8 mouse cellular contexts compared by ENCODE assay signal in genomic region chr9:114026261-114026934, GRCm38 (mm10). TPM values are rescaled to one million over a fixed set of nuclear protein-coding genes. Genes with fewer than 3 reads are reported as not detected.
DNase-seq lines count a peak whose midpoint lies in the region; ATAC-seq and TF ChIP-seq lines count a peak whose summit lies in the region.

No protein-coding gene starts in this region.

- DNase-seq in A20 (ENCODE audit: low read depth, low spot score) = peak; percentile 91
- peak; percentile 22 to 40 for DNase-seq in adrenal gland, postnatal 4 days (ENCODE audit: low spot score in 2 of 2)
- peak; percentile 6 for DNase-seq in heart, adult 8-10 months (ENCODE audit: low spot score)
- peak; percentile 49 for DNase-seq in kidney, adult 9 months
- peak; percentile 71 for DNase-seq in limb, embryonic 14.5 days (ENCODE audit: low spot score)
- peak; percentile 14 to 43 for DNase-seq in spleen, adult 2 months (ENCODE audit: low read depth in 1 of 2, low spot score in 2 of 2)

- H3K27me3 ChIP-seq in embryonic facial prominence, embryonic 13.5 days = no peaks in the 10 kb centered on the region
- 0 out of 2 replicates have a peak, but pooled peaks cover 5% of the 10 kb centered on the region for H3K27me3 ChIP-seq in limb, embryonic 14.5 days (ENCODE audit: control insufficient read depth, insufficient read depth, low read length)
- H3K27me3 ChIP-seq in midbrain, embryonic 16.5 days (ENCODE audit: control insufficient read depth, insufficient read depth, low read depth, low read length) = no peaks in the 10 kb centered on the region
- peaks cover 4% of the 10 kb centered on the region for H3K27me3 ChIP-seq in spleen, adult 2 months (ENCODE audit: control insufficient read depth, insufficient read depth, low read length)

- no peaks in the 10 kb centered on the region for H3K9me3 ChIP-seq in embryonic facial prominence, embryonic 13.5 days
- no peaks in the 10 kb centered on the region for H3K9me3 ChIP-seq in limb, embryonic 14.5 days (ENCODE audit: control insufficient read depth, low read length)
- H3K9me3 ChIP-seq in midbrain, embryonic 16.5 days (replicated peaks; ENCODE audit: control insufficient read depth, low read length, poor library complexity, severe bottlenecking) = no peaks in the 10 kb centered on the region

- peaks cover 10% of the 10 kb centered on the region for H3K4me1 ChIP-seq in embryonic facial prominence, embryonic 13.5 days
- peaks cover 11% of the 10 kb centered on the region for H3K4me1 ChIP-seq in limb, embryonic 14.5 days (ENCODE audit: control insufficient read depth, insufficient read depth, low read length)
- peaks cover 12% of the 10 kb centered on the region for H3K4me1 ChIP-seq in midbrain, embryonic 16.5 days (ENCODE audit: control insufficient read depth, insufficient read depth, low read length)
- H3K4me1 ChIP-seq in spleen, adult 2 months (ENCODE audit: control insufficient read depth, insufficient read depth, insufficient read length) = peaks cover 6% of the 10 kb centered on the region; the same call in 1 of the 2 replicates

- ATAC-seq in embryonic facial prominence, embryonic 13.5 days (ENCODE audit: insufficient number of reproducible peaks, insufficient read depth, low FRiP score, low TSS enrichment, low read depth) = peak; percentile 90
- ATAC-seq in limb, embryonic 14.5 days (ENCODE audit: low FRiP score, low read depth) = peak; percentile 89
- ATAC-seq in midbrain, embryonic 16.5 days = peak; percentile 97

- peak overlapping the region; percentile 76 for H3K9ac ChIP-seq in embryonic facial prominence, embryonic 13.5 days
- H3K9ac ChIP-seq in limb, embryonic 14.5 days (ENCODE audit: low read depth, low read length, severe bottlenecking) = peak overlapping the region; percentile 59
- H3K9ac ChIP-seq in midbrain, embryonic 16.5 days (ENCODE audit: low read depth, low read length) = peak overlapping the region; percentile 89

- no peak for TF ChIP-seq CTCF in spleen, adult 2 months (IDR thresholded peaks at IDR 0.05; ENCODE audit: extremely low read depth, insufficient read depth, insufficient read length, insufficient replicate concordance)

- no peaks in the 10 kb centered on the region for H3K36me3 ChIP-seq in embryonic facial prominence, embryonic 13.5 days
- no peaks in the 10 kb centered on the region for H3K36me3 ChIP-seq in limb, embryonic 14.5 days (ENCODE audit: control insufficient read depth, insufficient read depth, low read length)
- no peaks in the 10 kb centered on the region for H3K36me3 ChIP-seq in midbrain, embryonic 16.5 days (ENCODE audit: control insufficient read depth, insufficient read depth, low read length)
- H3K36me3 ChIP-seq in spleen, adult 2 months (ENCODE audit: control insufficient read depth, insufficient read depth, low read length) = no peaks in the 10 kb centered on the region

- H3K27ac ChIP-seq in embryonic facial prominence, embryonic 13.5 days = peak overlapping the region; percentile 39; the same call in 1 of the 2 replicates
- H3K27ac ChIP-seq in limb, embryonic 14.5 days (replicated peaks; ENCODE audit: low read depth, low read length) = no peak overlapping the region
- peak overlapping the region; percentile 81 for H3K27ac ChIP-seq in midbrain, embryonic 16.5 days (ENCODE audit: low read length)
- no peak overlapping the region for H3K27ac ChIP-seq in spleen, adult 2 months (ENCODE audit: insufficient read depth, low read length)

- H3K4me3 ChIP-seq in embryonic facial prominence, embryonic 13.5 days = peak overlapping the region; percentile 73
- H3K4me3 ChIP-seq in limb, embryonic 14.5 days (replicated peaks; ENCODE audit: low read length) = peak overlapping the region; percentile 61
- H3K4me3 ChIP-seq in midbrain, embryonic 16.5 days (ENCODE audit: low read depth, low read length) = peak overlapping the region; percentile 82
- H3K4me3 ChIP-seq in spleen, adult 2 months (ENCODE audit: extremely low read depth, insufficient read depth, insufficient read length) = peak overlapping the region; percentile 55; the same call in 1 of the 2 replicates

- no peak for TF ChIP-seq POLR2A in limb, embryonic 14.5 days (IDR thresholded peaks at IDR 0.05; ENCODE audit: borderline replicate concordance, extremely low read depth, insufficient read depth, insufficient read length)
- TF ChIP-seq POLR2A in spleen, adult 2 months (IDR thresholded peaks at IDR 0.05; ENCODE audit: low read depth, low read length) = no peak

- peak overlapping the region; percentile 83 for H3K4me2 ChIP-seq in embryonic facial prominence, embryonic 13.5 days
- H3K4me2 ChIP-seq in limb, embryonic 14.5 days (replicated peaks; ENCODE audit: low read depth, low read length, severe bottlenecking) = peak overlapping the region; percentile 99
- H3K4me2 ChIP-seq in midbrain, embryonic 16.5 days (ENCODE audit: low read length) = peak overlapping the region; percentile 94

- WGBS in embryonic facial prominence, embryonic 13.5 days = under 1% methylated on average over 52 of the region's 52 CpGs
- WGBS in limb, embryonic 14.5 days = under 1% methylated on average over 37 of the region's 52 CpGs
- under 1% methylated on average over 52 of the region's 52 CpGs for WGBS in midbrain, embryonic 16.5 days
- WGBS in spleen, adult 2 months = 2% methylated on average over 52 of the region's 52 CpGs

RNA-seq across cellular contexts. Expression of gene Fbxl2, which starts 19.6 kb away (rescaled TPM):
- 1 to 10 TPM; 4.9 to 5.7 TPM for total RNA-seq in adrenal gland, postnatal 4 days (2021)
- 9.0 and 10.9 TPM in 2 replicates for polyA plus RNA-seq in embryonic facial prominence, embryonic 13.5 days (2015; fragmentation: Nextera tagmentation; extraction: Ambion mirVana)
- total RNA-seq in heart, adult 8-10 months (2022) = 1 to 10 TPM; 1.2 to 2.5 (median 1.5) TPM
- polyA plus RNA-seq in limb, embryonic 14.5 days (2012; rRNA removed) = 8.3 and 11.7 TPM in 2 replicates
- 4.2 and 4.6 TPM in 2 replicates for polyA plus RNA-seq in limb, embryonic 14.5 days (2014; fragmentation: Nextera tagmentation; extraction: Ambion mirVana)
- 34.1 and 35.3 TPM in 2 replicates for polyA plus RNA-seq in midbrain, embryonic 16.5 days (2015; fragmentation: Nextera tagmentation; extraction: Ambion mirVana)
- 2.6 and 3.0 TPM in 2 replicates for polyA plus RNA-seq in spleen, adult 2 months (2012; rRNA removed)

RNA-seq across cellular contexts. Expression of gene Susd5, which starts 30.5 kb away (rescaled TPM):
- under 1 TPM; 0.67 to 0.76 TPM for total RNA-seq in adrenal gland, postnatal 4 days (2021)
- 19.7 and 32.3 TPM in 2 replicates for polyA plus RNA-seq in embryonic facial prominence, embryonic 13.5 days (2015; fragmentation: Nextera tagmentation; extraction: Ambion mirVana)
- 1 to 10 TPM in 2 of 4 experiments, under 1 TPM in 2; 0.57 to 1.5 (median 1.00) TPM for total RNA-seq in heart, adult 8-10 months (2022)
- polyA plus RNA-seq in limb, embryonic 14.5 days (2012; rRNA removed) = 29.8 and 34.5 TPM in 2 replicates
- polyA plus RNA-seq in limb, embryonic 14.5 days (2014; fragmentation: Nextera tagmentation; extraction: Ambion mirVana) = 15.7 and 16.8 TPM in 2 replicates
- 0.55 and 0.72 TPM in 2 replicates for polyA plus RNA-seq in midbrain, embryonic 16.5 days (2015; fragmentation: Nextera tagmentation; extraction: Ambion mirVana)
- polyA plus RNA-seq in spleen, adult 2 months (2012; rRNA removed) = 0.09 and 0.23 TPM in 2 replicates

Comparison
In these comparisons a context has a peak if more than half of its experiments do, and no peak if none do; other contexts are left out.
1. DNase-seq: peak in every context shown above with its lines; median percentile 91 in A20; 71 in limb, embryonic 14.5 days; 49 in kidney, adult 9 months; 31 in adrenal gland, postnatal 4 days; 28 in spleen, adult 2 months; 6 in heart, adult 8-10 months.
2. H3K27ac ChIP-seq: peak in embryonic facial prominence, embryonic 13.5 days (single experiment) and midbrain, embryonic 16.5 days (single experiment); none in limb, embryonic 14.5 days (single experiment) and spleen, adult 2 months (single experiment).
3. Peak in every context shown above with its lines, with median percentiles within 50 percentile points of each other: ATAC-seq, H3K4me2 ChIP-seq, H3K4me3 ChIP-seq and H3K9ac ChIP-seq.